Mouse (Mus musculus) forelimb bud, embryonic 11.5 days (tissue): ENCODE measurements at regions not wholly inside any gene's neighbourhood (a gene's known extent, or its start where the extent isn't known, plus 50 kb on each side); places are given as distances from the start of the nearest gene placed in this dataset.

Experiments used
- DNase-seq: peaks from one replicate; pipeline ENCODE4 v3.0.0-alpha.2; 2012; ENCODE audit warnings: low read depth, low spot score

GRCm38 (mm10) chrX:169554359-169554758 lies 130.6 kb upstream of the Mid1 start:
- no peak for DNase-seq

GRCm38 (mm10) chrX:169552851-169553250 lies 132.1 kb upstream of the Mid1 start:
- DNase-seq, result no peak

- no peak for DNase-seq
Observed at GRCm38 (mm10) chrX:169544037-169544436, 141.0 kb upstream of the Mid1 start.

- no peak for DNase-seq
Observed at GRCm38 (mm10) chrX:169508229-169508628, 176.8 kb upstream of the Mid1 start.

- DNase-seq, result peak; percentile 11
Observed at GRCm38 (mm10) chrX:169493577-169493976, 173.4 kb upstream of the Hccs start.

- DNase-seq, result no peak
Observed at GRCm38 (mm10) chrX:169473518-169473917, 153.3 kb upstream of the Hccs start.

- DNase-seq, result no peak
Observed at GRCm38 (mm10) chrX:169470715-169471114, 150.5 kb upstream of the Hccs start.

GRCm38 (mm10) chrX:169450159-169450558 lies 130.0 kb upstream of the Hccs start:
- DNase-seq, result no peak

GRCm38 (mm10) chrX:169439546-169439945 lies 119.4 kb upstream of the Hccs start:
- DNase-seq, result no peak

GRCm38 (mm10) chrX:169438626-169439025 lies 118.5 kb upstream of the Hccs start:
- DNase-seq, result no peak

GRCm38 (mm10) chrX:169433903-169434302 lies 113.7 kb upstream of the Hccs start:
- DNase-seq, result no peak

- no peak for DNase-seq
Observed at GRCm38 (mm10) chrX:169396825-169397224, 76.7 kb upstream of the Hccs start.

GRCm38 (mm10) chrX:169386640-169387039 lies 66.5 kb upstream of the Hccs start:
- DNase-seq, result no peak
